Mouse (Mus musculus): ENCODE results near the gene Mogat1. TPM values are rescaled to one million over a fixed set of nuclear protein-coding genes. Genes with fewer than 3 reads are reported as not detected.
"Not testable (repeated sequence)": the region's sequence is repeated elsewhere in the genome, so short reads cannot be mapped to it uniquely, and the experiment has no call there.

Mogat1 gene
- total RNA-seq, 2 experiments from 2014 or later, result not detected

DNA sequence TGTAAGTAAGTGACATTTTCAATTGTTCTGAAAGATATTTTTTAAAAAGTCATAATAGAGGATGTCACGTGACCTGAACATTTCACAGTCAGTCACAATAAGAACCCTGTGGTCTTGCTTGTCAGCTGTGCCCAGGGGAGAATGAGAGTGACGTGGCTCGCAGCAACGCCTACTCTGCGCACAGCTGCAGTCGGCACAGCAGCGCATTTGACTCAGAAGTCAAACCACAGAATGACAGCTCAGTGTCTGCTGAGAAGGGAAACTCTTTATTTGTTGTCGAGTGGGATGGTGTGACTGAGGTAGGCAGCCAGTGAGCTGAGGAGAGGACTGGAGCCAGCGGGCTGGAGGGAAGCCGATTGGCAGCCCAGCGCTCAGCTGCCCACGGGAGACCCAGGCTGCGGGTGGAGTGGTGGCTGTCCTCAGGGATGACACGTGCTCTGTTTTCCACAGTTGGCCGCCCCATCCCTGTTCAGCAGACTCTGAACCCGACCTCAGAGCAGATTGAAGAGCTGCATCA lies 26.8 kb downstream of the Mogat1 start:
- peak; percentile 80 to 82 for DNase-seq

DNA sequence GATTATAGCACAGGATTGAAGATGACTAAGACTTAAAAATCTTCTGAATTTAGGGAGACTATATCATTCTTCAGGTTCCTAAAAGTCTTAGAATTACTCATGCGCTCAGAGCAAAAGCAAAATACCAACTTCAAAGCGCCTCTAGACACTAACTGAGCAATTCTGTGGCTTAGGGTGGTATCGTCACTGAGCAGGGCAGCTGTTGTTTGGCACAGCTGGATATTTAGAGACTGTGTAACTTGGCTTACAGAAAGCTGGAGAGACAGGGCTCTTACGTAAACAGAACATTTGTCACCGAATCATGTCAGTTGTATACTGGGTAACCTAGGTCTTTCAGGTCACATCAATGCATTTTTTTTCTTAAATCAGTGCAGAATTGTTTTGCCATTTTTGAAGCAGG lies 27.6 kb downstream of the Mogat1 start:
- no peak for DNase-seq

DNA sequence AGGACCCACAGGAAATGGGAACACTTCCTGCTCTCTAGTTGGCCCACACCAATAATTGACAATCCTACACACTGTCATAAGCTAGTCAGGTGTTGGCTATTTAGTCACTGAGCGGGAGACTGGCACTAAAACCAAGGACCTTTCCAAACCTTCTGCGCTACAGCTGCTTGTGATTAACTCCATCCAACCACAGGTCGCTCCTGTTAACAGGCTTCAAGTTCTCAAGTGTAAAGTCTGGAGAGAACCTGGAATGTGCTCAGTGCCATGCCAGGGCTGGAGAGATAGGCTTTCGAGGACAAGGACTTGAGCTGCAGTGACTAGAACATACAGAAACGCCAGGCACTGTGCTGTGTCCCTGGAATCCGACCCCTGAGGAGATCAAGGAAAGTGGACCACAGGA lies 28.4 kb downstream of the Mogat1 start:
- no peak for DNase-seq

DNA sequence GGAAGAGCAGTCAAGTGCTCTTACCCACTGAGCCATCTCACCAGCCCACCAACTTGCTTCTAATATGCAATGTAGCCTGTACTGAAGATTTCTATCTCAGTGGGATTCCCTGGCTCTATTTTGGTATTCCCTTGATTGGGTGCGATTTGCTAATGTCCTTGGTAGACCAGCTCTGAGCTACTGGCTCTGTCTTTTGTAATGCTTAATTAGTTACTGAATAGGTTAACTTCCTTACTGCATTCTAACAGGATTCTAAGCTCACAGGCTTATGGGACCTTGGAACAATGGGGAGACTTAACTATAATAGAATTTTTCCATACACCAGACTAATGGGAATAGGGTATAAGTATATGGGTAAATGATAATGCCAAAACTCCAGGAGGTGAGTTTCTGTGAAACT lies 32.8 kb downstream of the Mogat1 start:
- DNase-seq, result not testable (repeated sequence)

DNA sequence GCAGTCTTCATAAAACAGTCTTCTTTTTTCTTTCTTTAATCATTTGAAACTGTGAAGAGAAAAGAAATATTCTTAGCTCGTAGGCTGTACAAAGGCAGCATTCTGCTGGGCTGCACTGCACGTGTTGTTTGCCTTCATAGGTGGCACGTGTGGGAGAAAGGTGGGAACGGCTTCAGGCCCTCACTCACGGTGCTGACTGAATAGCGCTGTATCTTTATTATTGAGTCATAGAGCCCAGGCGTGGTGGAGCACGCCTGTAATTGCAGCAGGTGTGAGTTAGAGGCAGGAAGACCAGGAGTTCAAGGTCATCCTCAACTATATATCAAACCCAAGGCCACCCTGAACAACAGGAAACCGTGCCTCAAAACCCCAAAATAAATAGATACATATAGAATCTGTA lies 35.5 kb downstream of the Mogat1 start:
- DNase-seq, result no peak

DNA sequence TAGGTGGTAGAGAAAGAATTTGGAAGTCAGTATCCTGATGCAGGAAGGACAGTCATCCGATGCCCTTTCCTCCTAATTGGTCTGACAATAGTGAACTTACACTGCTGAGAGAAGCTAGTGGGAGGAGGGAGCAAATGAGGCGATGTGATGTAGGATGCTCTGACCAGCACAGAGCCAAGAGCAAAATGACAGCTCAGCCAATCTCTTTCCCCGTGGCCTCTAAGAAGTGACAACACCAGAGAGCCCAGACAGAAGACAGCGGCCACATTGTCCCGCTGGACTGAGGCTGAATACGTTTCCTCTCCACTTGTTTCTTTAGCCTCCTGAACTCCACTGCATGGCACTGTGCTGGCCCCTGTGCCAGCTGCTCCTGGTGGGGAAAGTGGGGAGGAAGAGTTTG lies 38.2 kb downstream of the Mogat1 start:
- no peak for DNase-seq

DNA sequence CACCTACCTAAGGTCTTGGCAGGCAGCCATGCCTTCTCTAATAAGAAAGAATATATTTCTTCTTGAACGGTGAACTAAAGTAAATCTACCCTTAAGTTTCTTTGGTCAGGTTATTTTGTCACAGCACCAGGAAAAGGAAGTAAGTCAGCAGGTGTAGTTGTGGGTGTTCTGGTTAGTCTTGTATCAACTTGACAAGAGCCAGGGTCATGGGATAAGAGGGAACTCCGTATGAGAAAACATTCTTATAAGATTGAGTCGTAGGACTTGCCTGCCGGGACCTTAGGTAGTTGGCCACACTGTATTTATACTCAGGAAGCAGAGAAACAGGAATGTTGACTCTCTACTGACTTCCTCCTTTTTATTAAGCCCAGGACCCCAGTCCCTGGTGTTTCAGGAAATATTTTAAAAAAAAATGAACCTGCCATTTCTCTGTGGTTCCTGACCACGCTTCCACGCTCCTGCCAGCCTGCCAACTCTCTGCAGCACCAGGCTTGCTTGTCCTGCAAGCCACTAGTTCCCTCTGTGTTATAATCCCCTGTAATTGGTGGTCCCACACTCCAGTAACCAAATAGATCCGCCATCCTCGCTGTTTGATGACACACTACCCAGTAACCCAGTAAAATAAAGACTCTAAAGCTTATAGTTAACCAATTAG lies 43.3 kb downstream of the Mogat1 start:
- no peak for DNase-seq

DNA sequence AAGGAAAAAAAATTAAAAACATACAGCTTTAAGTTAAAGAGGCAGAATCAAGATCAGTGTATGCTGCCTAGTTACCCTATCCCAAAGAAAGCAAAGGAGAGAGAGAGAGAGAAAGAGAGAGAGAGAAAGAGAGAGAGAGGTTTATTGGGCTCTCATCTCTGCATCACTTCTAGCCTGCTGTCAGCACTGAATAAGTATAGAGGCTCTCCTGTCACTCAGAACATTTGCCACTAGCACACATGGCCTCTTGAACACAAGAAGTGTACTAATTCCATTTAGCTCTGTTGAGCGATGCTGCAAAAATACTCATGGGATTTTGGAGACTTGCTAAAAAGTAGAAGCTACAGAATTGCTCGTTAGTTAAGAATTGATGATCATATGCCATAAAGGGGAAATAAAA lies 56.2 kb downstream of the Mogat1 start:
- no peak for DNase-seq

DNA sequence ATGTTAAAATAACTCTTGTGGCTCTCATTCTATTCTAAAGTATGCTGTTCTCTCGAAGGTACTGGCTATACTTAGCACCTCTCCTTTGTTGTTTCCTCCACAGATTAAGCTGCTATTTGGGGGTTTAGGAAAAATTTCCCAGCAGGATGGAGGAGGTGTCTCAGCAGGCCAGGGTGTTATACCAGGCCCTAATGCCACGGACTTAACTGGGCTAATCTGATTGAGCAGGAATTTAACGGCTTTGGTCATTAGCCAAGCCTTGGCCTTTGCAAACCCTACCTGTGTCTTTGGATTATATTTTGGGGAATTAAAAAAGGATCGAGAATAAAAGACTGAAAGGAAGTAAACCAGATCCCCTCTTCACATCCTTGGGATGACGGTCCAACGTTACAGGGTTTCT lies 56.6 kb downstream of the Mogat1 start:
- DNase-seq, result no peak

DNA sequence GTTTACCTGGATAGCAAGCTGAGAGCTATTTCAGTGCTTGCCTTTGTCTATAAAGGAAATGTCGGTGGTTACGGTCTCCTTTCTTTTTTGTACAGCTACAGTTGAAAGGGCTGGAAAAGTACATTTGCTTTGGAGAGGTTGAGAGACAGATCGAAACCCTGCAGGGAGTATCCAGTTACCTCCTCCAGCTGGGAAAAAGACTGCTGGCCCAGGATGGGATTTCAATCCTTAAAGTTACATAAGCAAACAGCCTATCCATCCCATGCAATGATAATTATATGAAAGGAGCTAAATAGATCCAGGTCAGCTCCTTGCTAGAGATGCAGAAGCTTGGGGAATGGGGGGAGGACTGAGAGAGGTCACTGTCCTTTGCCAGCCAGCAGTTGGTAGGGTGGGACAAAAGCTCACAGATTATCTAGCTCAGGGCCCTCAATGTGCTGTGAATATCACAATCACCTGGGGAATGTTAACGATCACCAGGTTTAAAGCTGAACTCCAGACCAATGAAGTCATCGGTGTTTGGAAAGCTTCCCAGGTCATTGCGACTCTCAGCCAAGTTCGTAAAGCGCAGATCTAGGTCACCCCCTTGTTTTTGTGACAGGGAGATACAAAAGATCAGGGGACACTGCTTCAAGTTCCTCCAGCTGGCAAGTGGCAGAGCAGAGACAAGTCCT lies 57.2 kb downstream of the Mogat1 start:
- peak in 1 of 2 experiments; percentile 8 for DNase-seq

DNA sequence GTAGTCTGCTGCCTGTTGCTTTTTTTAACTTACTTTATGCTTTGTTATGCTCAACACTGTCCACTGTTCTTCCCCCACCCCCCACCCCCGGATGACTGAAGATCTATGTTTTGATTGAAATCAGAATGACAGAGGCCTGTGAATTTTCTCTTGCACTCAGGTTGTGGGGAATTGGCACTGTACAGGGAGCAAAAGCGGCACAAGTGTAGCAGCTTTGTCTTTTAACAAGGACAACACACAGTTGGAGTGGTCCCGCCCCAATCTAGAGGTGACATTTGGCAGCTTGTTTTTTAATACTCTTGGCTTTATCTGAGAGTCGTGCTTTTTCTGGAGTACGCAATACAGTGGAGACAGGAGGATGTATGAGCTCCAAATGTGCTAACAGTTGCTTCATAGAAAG lies 58.8 kb downstream of the Mogat1 start:
- DNase-seq, result no peak

DNA sequence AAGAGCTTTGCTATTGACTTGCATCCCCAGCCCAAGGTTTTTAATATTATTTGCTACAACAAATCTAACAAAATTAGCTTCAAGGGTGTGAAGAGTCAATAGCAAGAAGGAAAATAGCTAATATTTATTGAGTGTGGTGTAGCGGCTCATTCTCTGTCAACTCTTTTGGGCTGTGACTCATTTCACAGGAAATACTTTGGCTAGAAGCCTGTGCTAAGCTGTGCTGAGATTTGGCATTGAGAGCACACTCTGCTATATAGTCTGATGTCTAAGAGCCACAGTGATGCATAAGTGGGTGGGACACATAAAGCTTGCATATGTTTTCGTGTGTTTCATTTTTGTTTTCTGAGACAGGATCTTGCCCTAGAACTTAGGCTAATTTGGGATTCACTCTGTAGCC lies 74.3 kb downstream of the Mogat1 start:
- peak in 1 of 2 experiments; percentile 10 for DNase-seq

DNA sequence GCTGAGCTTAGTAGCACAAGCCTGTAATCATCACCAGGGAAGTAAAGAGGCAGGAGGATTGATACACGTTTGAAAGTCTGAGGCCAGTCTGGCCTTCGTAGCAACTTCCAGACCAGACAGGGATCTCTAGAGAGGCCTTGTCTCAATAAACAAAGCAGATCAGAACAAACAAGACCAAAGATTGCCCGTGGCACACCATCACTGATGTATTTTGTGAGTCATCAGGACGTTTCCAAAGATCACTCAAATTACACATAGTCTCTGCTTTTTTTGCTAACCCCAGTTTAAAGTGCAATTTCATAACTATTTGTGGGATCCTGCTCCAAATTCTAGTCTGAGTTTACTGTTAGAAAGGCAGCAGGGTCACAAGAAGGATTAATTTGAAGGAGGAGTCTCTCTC lies 76.2 kb downstream of the Mogat1 start:
- no peak for DNase-seq

Other genes starting within 250 kb of the Mogat1 start
- gene Sgpp2, start 200.6 kb upstream of the Mogat1 start, total RNA-seq (2021), result 1 to 10 TPM; 4.0 to 5.5 TPM
- 10 to 100 TPM; 70.0 to 71.8 TPM for gene Farsb, start 22.1 kb upstream of the Mogat1 start, total RNA-seq (2021)
- under 1 TPM; 0.25 to 0.60 TPM for gene BC035947, start 1.2 kb downstream of the Mogat1 start, total RNA-seq (2021)
- gene Acsl3, start 146.8 kb downstream of the Mogat1 start, total RNA-seq (2021), result 100 to 1,000 TPM; 174 to 180 TPM
- 10 to 100 TPM; 22.5 to 25.7 TPM for gene Utp14b, start 147.0 kb downstream of the Mogat1 start, total RNA-seq (2021)

Measured in layer of hippocampus, postnatal 36 days (tissue).